Mouse (Mus musculus) CH12.LX (cell line): ENCODE results near the gene Lhpp. TPM values are rescaled to one million over a fixed set of nuclear protein-coding genes. Genes with fewer than 3 reads are reported as not detected.

Source experiments
- DNase-seq: peaks from one replicate; pipeline ENCODE4 v3.0.0-alpha.2; 2013; ENCODE audit errors: extremely low read depth
- H3K27ac ChIP-seq: 2 replicates; pipeline ENCODE4 v1.5.1; 2012; ENCODE audit warnings: low read depth, mild to moderate bottlenecking, control low read depth, moderate library complexity; ENCODE audit not compliant: insufficient read depth
- H3K27me3 ChIP-seq: replicated peaks from 2 replicates; pipeline ENCODE3; 2012; ENCODE audit warnings: inconsistent platforms
- H3K36me3 ChIP-seq, 2 experiments: replicated peaks in 1 of 2; 2 replicates each; pipeline versions ENCODE3 to v1.6.1; 2012; ENCODE audit warnings: inconsistent platforms in 1 of 2, low read length in 1 of 2, mild to moderate bottlenecking in 1 of 2, mixed read lengths in 1 of 2, moderate library complexity in 1 of 2; ENCODE audit not compliant: control insufficient read depth in 1 of 2, insufficient read depth in 1 of 2
- H3K4me1 ChIP-seq, 2 experiments: 2 replicates each; pipeline ENCODE4 v1.6.1; 2012; ENCODE audit warnings: inconsistent platforms in 1 of 2, moderate library complexity in 1 of 2; ENCODE audit not compliant: insufficient read depth in 2 of 2, control insufficient read depth in 1 of 2
- H3K4me2 ChIP-seq: 2 replicates; pipeline ENCODE4 v1.6.1; 2012; ENCODE audit warnings: low read depth, mild to moderate bottlenecking, control low read depth; ENCODE audit not compliant: poor library complexity, insufficient read depth, severe bottlenecking
- H3K4me3 ChIP-seq, 3 experiments: fragments of 150-350 bp in 1 of 3; sonication (generic) in 1 of 3; replicated peaks in 1 of 3; 2 replicates each; pipeline versions ENCODE3 to v1.5.1; 2011 to 2012; ENCODE audit warnings: low read depth in 2 of 3, low read length in 2 of 3, mild to moderate bottlenecking in 2 of 3, moderate library complexity in 2 of 3, control low read depth in 1 of 3, improper control_type of control experiment in 1 of 3, inconsistent platforms in 1 of 3, mixed read lengths in 1 of 3; ENCODE audit not compliant: poor library complexity in 1 of 3
- H3K79me2 ChIP-seq: replicated peaks from 2 replicates; pipeline ENCODE4 v1.6.1; 2012; ENCODE audit warnings: mild to moderate bottlenecking, moderate library complexity; ENCODE audit not compliant: control insufficient read depth, poor library complexity, insufficient read depth, severe bottlenecking; ENCODE audit errors: extremely low read depth
- H3K9ac ChIP-seq: 2 replicates; pipeline ENCODE4 v1.6.1; 2012; ENCODE audit warnings: low read depth, mild to moderate bottlenecking, control low read depth, moderate library complexity; ENCODE audit not compliant: insufficient read depth
- H3K9me3 ChIP-seq: replicated peaks from 2 replicates; pipeline ENCODE3; 2012; ENCODE audit warnings: low read length, inconsistent platforms, mixed read lengths
- CHD2 ChIP-seq: IDR thresholded peaks from 2 replicates; pipeline ENCODE4 v1.6.1; 2011; ENCODE audit warnings: low read length, improper control_type of control experiment
- CTCF ChIP-seq, 2 experiments: IDR thresholded peaks in 1 of 2; conservative IDR thresholded peaks in 1 of 2; 2 replicates each; pipeline ENCODE4 v1.5.1; 2011 to 2012; ENCODE audit warnings: low read depth in 2 of 2, low read length in 2 of 2, improper control_type of control experiment in 1 of 2, inconsistent platforms in 1 of 2, mild to moderate bottlenecking in 1 of 2, moderate library complexity in 1 of 2
- E2F4 ChIP-seq: IDR thresholded peaks from 2 replicates; pipeline ENCODE4 v1.6.1; 2011; ENCODE audit warnings: low read depth, low read length, improper control_type of control experiment; ENCODE audit not compliant: insufficient replicate concordance
- JUN ChIP-seq: IDR thresholded peaks from 2 replicates; pipeline ENCODE4 v1.6.1; 2011; ENCODE audit warnings: low read depth, mild to moderate bottlenecking, low read length, improper control_type of control experiment, moderate library complexity; ENCODE audit not compliant: insufficient read depth
- MAFK ChIP-seq: IDR thresholded peaks from 2 replicates; pipeline ENCODE4 v1.6.1; 2011; ENCODE audit warnings: low read length, improper control_type of control experiment; ENCODE audit not compliant: insufficient replicate concordance
- MYC ChIP-seq: IDR thresholded peaks from 2 replicates; pipeline ENCODE4 v1.6.1; 2011; ENCODE audit warnings: low read depth, mild to moderate bottlenecking, improper control_type of control experiment, low read length
- NELFE ChIP-seq: IDR thresholded peaks from 2 replicates; pipeline ENCODE4 v1.6.1; 2011; ENCODE audit warnings: low read depth, low read length, improper control_type of control experiment
- PAX5 ChIP-seq: IDR thresholded peaks from 2 replicates; pipeline ENCODE4 v1.6.1; 2012; ENCODE audit warnings: low read length, inconsistent platforms, mixed read lengths
- POLR2A ChIP-seq: IDR thresholded peaks from 2 replicates; pipeline ENCODE4 v1.6.1; 2011; ENCODE audit warnings: low read depth, mild to moderate bottlenecking, improper control_type of control experiment, low read length
- RCOR1 ChIP-seq: conservative IDR thresholded peaks from 2 replicates; pipeline ENCODE4 v1.6.1; 2012; ENCODE audit warnings: low read depth, mild to moderate bottlenecking, inconsistent platforms, low read length, improper control_type of control experiment
- TBP ChIP-seq: conservative IDR thresholded peaks from 2 replicates; pipeline ENCODE4 v1.6.1; 2011; ENCODE audit warnings: low read depth, low read length, improper control_type of control experiment
- TCF12 ChIP-seq: IDR thresholded peaks from 2 replicates; pipeline ENCODE4 v1.6.1; 2014; ENCODE audit warnings: low read depth, mild to moderate bottlenecking, inconsistent platforms, low read length, improper control_type of control experiment
- ZKSCAN1 ChIP-seq: IDR thresholded peaks from 2 replicates; pipeline ENCODE4 v1.6.1; 2012; ENCODE audit warnings: low read depth, inconsistent platforms, low read length, improper control_type of control experiment, borderline replicate concordance
- ZNF384 ChIP-seq: IDR thresholded peaks from 2 replicates; pipeline ENCODE4 v1.6.1; 2012; ENCODE audit warnings: low read depth, low read length, improper control_type of control experiment, inconsistent platforms
- dilution Hi-C: fragments of 300-500 bp; cut with MboI; formaldehyde crosslinking; loops from 2 replicates; pipeline ENCODE4 v1.14.3; 2020; ENCODE audit warnings: low sequenced_read_pairs; ENCODE audit not compliant: extremely low pct_unique_long_range_greater_than_20kb, extremely low pct_ligation_motif_present
- in situ Hi-C: fragments of 300-500 bp; cut with MboI; formaldehyde crosslinking; loops from 3 replicates; pipeline ENCODE4 v1.14.3; 2019; ENCODE audit warnings: low sequenced_read_pairs, low pct_ligation_motif_present, low pct_unique_long_range_greater_than_20kb, mixed read lengths
- polyA plus RNA-seq: library from polyadenylated mRNA; unstranded; fragments of >175 nt; gene quantifications from 2 replicates; pipeline ENCODE4 v1.2.1, GENCODE M21; 2012; ENCODE audit warnings: low read depth; ENCODE audit not compliant: insufficient read length
- total RNA-seq, 2 experiments: library from RNA; depleted of rRNA; stranded (reverse); fragments of 300-350 nt in 1 of 2; fragments of >200 nt in 1 of 2; gene quantifications; 2 replicates each; pipeline ENCODE4 v1.2.3; 2012 to 2014

Lhpp gene
- total and polyA plus RNA-seq, 3 experiments = 7.8 to 15.4 (median 14.6) TPM

DNA sequence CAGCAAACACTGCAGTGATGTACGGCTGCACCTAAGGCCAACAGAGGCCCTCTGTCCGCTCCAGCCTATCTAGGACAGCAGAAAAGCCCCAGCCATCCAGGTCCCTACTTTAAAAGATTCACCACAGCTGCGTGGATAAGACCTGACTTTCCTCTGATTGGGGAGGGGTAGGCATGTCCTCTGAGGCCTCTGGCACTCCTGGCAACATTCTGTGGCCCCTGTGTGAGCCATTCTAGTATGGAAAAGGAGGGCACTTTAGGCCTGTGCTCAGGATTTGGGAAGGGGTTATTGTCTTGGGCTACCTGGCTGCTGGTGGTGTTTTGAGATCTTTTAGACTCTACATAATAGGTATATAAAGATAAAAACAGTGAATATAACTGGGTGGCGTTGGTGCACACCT lies 56.1 kb downstream of the Lhpp start:
- in situ Hi-C loops (no loop called here), dilution Hi-C loops (no loop called here)
- no peak overlapping the region for H3K27ac ChIP-seq
- H3K79me2 ChIP-seq = no peaks in the 10 kb centered on the region
- H3K4me3 ChIP-seq = no peak overlapping the region
- no peak overlapping the region for H3K4me2 ChIP-seq
- no peaks in the 10 kb centered on the region for H3K27me3 ChIP-seq
- peaks cover 0 to 5% of the 10 kb centered on the region in 2 experiments for H3K36me3 ChIP-seq
- peaks cover 0 to 3% of the 10 kb centered on the region in 2 experiments; a peak in 2 of 4 replicates for H3K4me1 ChIP-seq
- no peak for DNase-seq
- no peak for TF ChIP-seq TBP
- no peak for TF ChIP-seq ZKSCAN1
- TF ChIP-seq JUN = no peak
- H3K9ac ChIP-seq = no peak overlapping the region
- H3K9me3 ChIP-seq = no peaks in the 10 kb centered on the region

DNA sequence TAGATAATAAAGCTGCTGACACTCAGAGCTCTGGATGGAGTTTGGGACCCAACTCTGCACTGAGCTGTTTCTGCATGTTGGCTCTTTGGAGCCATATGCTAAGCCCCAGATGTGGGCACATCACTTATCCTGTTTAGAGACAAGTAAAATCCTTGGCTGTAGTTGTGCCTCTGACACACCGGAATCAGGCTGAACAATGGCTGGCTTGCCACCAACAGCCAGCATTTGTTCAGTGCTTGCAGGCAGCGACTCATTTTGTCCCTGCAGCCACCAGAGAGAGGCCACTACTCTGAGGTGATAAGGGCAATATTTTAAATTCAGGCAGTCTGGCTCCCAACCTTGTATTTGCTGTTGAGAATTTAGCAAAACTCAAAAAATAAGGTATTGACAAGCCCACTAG lies 58.2 kb downstream of the Lhpp start:
- TF ChIP-seq TCF12 = no peak
- TF ChIP-seq NELFE = no peak
- TF ChIP-seq E2F4 = no peak
- no peak for TF ChIP-seq CHD2
- no peak for TF ChIP-seq MYC
- TF ChIP-seq POLR2A = no peak
- no peak for TF ChIP-seq MAFK
- TF ChIP-seq JUN = no peak
- no peak for TF ChIP-seq RCOR1
- TF ChIP-seq CTCF (conservative IDR thresholded peaks at IDR 0.05 in 1 of 2, IDR thresholded peaks at IDR 0.05 in 1 of 2; ENCODE audit: low read depth in 2 of 2, low read length in 2 of 2) = no peak
- TF ChIP-seq PAX5 = no peak
- no peak for TF ChIP-seq ZNF384
- Histone ChIP-seq H3K9ac (no peak overlapping the region), H3K27ac (no peak overlapping the region), H3K4me1 (peaks cover 7 to 14% of the 10 kb centered on the region in 2 experiments), H3K27me3 (no peaks in the 10 kb centered on the region), H3K36me3 (peaks cover 0 to 5% of the 10 kb centered on the region in 2 experiments), H3K79me2 (no peaks in the 10 kb centered on the region), H3K9me3 (no peaks in the 10 kb centered on the region), H3K4me3 (no peak overlapping the region), H3K4me2 (no peak overlapping the region)
- no peak for DNase-seq
- dilution Hi-C loops (no loop called here), in situ Hi-C loops (no loop called here)
